Mouse (Mus musculus) inflammation-experienced regulatory T-cells (primary cell): Measurements from ENCODE around the gene Tbc1d16. TPM values are rescaled to one million over a fixed set of nuclear protein-coding genes. Genes with fewer than 3 reads are reported as not detected.

Experiments used
- polyA plus RNA-seq, 2 experiments: library from polyadenylated mRNA; unstranded; fragments of 100-300 nt; shearing (Covaris generic); gene quantifications; one replicate each; pipeline ENCODE4 v1.2.1; 2017

Gene Tbc1d16
- under 1 TPM; 0.76 to 0.98 TPM for polyA plus RNA-seq

DNA sequence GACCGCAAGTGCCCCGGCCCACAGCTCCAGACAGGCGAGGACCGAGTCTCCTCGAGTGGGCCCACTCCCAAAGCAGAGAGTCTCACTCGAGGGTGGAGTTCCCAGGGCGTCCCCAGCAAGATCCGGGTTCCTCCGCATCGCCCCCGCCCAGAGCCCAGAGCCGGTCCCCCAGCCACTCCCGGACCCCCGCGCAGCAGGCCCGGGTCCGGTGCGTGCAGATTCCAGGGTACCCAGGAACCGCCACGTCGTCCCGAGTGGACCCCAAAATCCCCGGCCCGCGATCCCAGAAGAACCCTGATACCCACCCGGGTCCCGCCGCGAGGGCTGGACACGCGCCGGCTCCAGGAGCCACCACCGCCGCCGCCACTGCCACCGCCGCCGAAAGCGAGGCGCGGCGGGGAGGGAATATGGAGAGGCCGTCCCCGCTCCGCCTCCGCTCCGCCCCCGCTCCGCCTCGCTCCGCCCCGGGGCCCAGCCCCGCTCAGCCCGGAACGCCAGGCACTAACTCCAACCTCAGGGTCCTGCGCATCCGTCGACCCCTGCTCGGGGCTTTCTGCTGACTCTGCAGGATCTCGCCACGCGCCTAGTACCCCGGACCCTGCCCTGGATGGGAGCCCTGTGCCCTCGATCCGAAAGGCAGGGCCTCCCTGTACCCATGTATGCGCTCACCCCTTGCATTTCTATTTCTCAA, at the start of gene Tbc1d16, which contains the start of gene Ccdc40:
Tbc1d16 (minus strand) TSS at position 409 of the 691 bp plus-strand sequence.
Ccdc40 (plus strand) TSS at position 482 of the 691 bp plus-strand sequence.

DNA sequence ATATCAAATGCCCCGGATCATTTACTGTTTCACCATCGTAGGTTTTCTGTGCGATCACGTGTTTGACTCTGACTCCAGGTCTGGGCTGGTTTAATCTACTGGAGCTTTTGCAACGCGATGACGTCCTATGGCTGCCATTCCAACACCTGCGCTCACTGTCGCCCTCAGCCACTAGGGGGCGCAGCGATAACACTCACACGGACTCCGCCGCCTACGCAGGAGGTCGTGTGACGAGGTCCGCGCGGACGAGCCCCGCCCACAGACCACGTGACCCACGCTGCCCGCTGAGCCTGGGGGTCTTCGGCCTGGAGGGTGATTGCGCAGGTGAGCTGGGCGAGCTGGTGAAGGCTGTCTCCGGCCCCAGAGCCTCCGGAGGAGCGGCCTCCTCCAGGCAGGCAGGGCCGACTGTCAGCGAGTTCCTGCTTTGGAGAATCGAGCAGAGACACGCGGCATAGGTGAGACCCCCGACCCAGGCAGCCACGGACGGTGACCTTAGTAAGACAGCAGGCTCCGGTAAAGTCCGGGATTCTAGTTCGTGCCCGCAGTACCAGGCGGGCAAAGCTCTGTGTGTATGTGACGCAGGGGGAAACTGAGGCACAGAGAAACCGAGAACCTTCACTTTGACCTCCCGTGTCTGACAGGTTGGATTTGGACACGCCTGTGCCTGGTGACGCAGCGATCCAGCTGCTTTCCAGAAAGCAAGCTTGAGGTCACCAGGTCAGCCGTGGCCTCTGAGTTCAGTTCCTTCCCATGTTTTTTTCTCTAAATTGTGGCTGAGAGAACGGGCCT, 39.7 kb upstream of the Tbc1d16 start, which contains the start of gene Gaa:
Gaa (plus strand) TSS at position 120 of the 789 bp plus-strand sequence.

Other genes starting within 250 kb of the Tbc1d16 start
- gene Enpp7, start 240.3 kb downstream of the Tbc1d16 start, polyA plus RNA-seq = not detected
- 1 to 10 TPM; 5.2 to 8.4 TPM for gene Cbx2, start 205.5 kb downstream of the Tbc1d16 start, polyA plus RNA-seq
- gene Cbx8, start 187.5 kb downstream of the Tbc1d16 start, polyA plus RNA-seq = 10 to 100 TPM; 14.9 to 15.3 TPM
- 10 to 100 TPM; 70.2 to 92.0 TPM for gene Cbx4, start 142.3 kb downstream of the Tbc1d16 start, polyA plus RNA-seq
- gene Ccdc40, start 73 bp upstream of the Tbc1d16 start, polyA plus RNA-seq = 1 to 10 TPM; 1.8 to 2.0 TPM
- 10 to 100 TPM; 23.0 to 26.4 TPM for gene Gaa, start 39.4 kb upstream of the Tbc1d16 start, polyA plus RNA-seq
- gene Eif4a3, start 71.6 kb upstream of the Tbc1d16 start, polyA plus RNA-seq = 100 to 1,000 TPM; 255 to 273 TPM
- gene Card14, start 79.3 kb upstream of the Tbc1d16 start, polyA plus RNA-seq = under 1 TPM in 1 of 2 experiments, not detected in 1; 0.15 TPM
- 10 to 100 TPM; 17.9 to 21.2 TPM for gene Sgsh, start 127.0 kb upstream of the Tbc1d16 start, polyA plus RNA-seq
- gene Slc26a11, start 127.1 kb upstream of the Tbc1d16 start, polyA plus RNA-seq = 10 to 100 TPM; 16.4 to 34.0 TPM
- 10 to 100 TPM; 12.3 to 19.5 TPM for gene Rnf213, start 164.6 kb upstream of the Tbc1d16 start, polyA plus RNA-seq